In the genomic region with DNA sequence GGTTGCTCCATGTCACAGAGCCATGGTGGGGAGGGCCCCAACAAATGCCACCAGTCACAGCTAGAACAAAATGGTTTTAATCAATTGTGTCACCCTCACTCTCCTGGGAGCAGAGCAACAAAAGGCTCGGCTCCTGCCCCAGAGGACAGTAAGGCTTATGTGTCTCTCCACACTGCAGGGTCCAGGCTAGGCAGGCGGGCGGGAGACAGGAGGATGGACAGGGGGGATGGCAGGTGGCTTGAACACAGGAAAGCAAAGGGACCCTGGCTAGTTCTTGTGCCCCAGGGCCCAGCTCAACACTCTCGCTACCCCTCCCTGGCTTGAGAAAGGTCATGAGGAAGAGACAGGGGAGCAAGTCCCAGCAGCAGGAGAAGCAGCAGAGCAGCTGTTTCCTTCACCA, we compare ENCODE assay signal across 14 mouse cellular contexts. TPM values are rescaled to one million over a fixed set of nuclear protein-coding genes. Genes with fewer than 3 reads are reported as not detected.
DNase-seq lines count a peak whose midpoint lies in the region; ATAC-seq and TF ChIP-seq lines count a peak whose summit lies in the region.
"Had no signal": no experiment of that assay in that cellular context is flagged by ENCODE, and none has a peak within 500 bp of the region (broad histone marks: within the 10 kb centered on the region; RNA-seq: fewer than 3 reads in every experiment).

No protein-coding gene starts in this region.

- H3K4me1 ChIP-seq in forebrain, embryonic 11.5 days (replicated peaks; ENCODE audit: control insufficient read depth, insufficient read depth, low read length), result peaks cover 18% of the 10 kb centered on the region
- H3K4me1 ChIP-seq in forebrain, embryonic 16.5 days (replicated peaks; ENCODE audit: control insufficient read depth, insufficient read depth, low read length), result peaks cover 11% of the 10 kb centered on the region
- H3K4me1 ChIP-seq in kidney, postnatal 0 days (replicated peaks; ENCODE audit: insufficient read depth, low read length), result 0 out of 2 replicates have a peak, but pooled peaks cover 4% of the 10 kb centered on the region
- H3K4me1 ChIP-seq in forebrain, embryonic 12.5 days, result peaks cover 25% of the 10 kb centered on the region
- peaks cover 27% of the 10 kb centered on the region for H3K4me1 ChIP-seq in midbrain, embryonic 13.5 days (replicated peaks)

- no peaks in the 10 kb centered on the region for H3K27me3 ChIP-seq in forebrain, embryonic 11.5 days (ENCODE audit: control insufficient read depth, insufficient read depth, low read length)
- H3K27me3 ChIP-seq in forebrain, embryonic 16.5 days (replicated peaks; ENCODE audit: control insufficient read depth, insufficient read depth, low read length), result no peaks in the 10 kb centered on the region
- H3K27me3 ChIP-seq in kidney, postnatal 0 days (ENCODE audit: insufficient read depth, low read length), result no peaks in the 10 kb centered on the region
- H3K27me3 ChIP-seq in forebrain, embryonic 12.5 days, result 0 out of 2 replicates have a peak, but pooled peaks cover 3% of the 10 kb centered on the region
- peaks cover 6% of the 10 kb centered on the region; the same call in 1 of the 2 replicates for H3K27me3 ChIP-seq in midbrain, embryonic 13.5 days

- H3K9me3 ChIP-seq in forebrain, embryonic 11.5 days (ENCODE audit: control insufficient read depth, low read length), result no peaks in the 10 kb centered on the region
- no peaks in the 10 kb centered on the region for H3K9me3 ChIP-seq in forebrain, embryonic 16.5 days (ENCODE audit: control insufficient read depth, low read length)
- H3K9me3 ChIP-seq in kidney, postnatal 0 days (replicated peaks; ENCODE audit: low read length), result no peaks in the 10 kb centered on the region
- no peaks in the 10 kb centered on the region for H3K9me3 ChIP-seq in forebrain, embryonic 12.5 days
- no peaks in the 10 kb centered on the region for H3K9me3 ChIP-seq in midbrain, embryonic 13.5 days
- H3K9me3 ChIP-seq: liver, embryonic 13.5 days had no signal

- DNase-seq in forebrain, embryonic 11.5 days (ENCODE audit: low spot score), result no peak
- DNase-seq in kidney, postnatal 0 days (ENCODE audit: low spot score), result no peak
- no peak for DNase-seq in kidney, postnatal 25 days
- DNase-seq in layer of hippocampus, adult 9-11 months, result no peak
- DNase-seq in ovary, postnatal 10 days (ENCODE audit: low spot score), result no peak
- DNase-seq: cerebellum, postnatal 36 days; liver, embryonic 13.5 days; lung, postnatal 14 days; right cerebral cortex, adult 18-20 months had no signal

- 54% methylated on average over 4 of the region's 4 CpGs for WGBS in forebrain, embryonic 11.5 days
- 55% methylated on average over 4 of the region's 4 CpGs for WGBS in forebrain, embryonic 16.5 days
- 73% methylated on average over 4 of the region's 4 CpGs for whole genome bisulfite sequencing in kidney, postnatal 0 days
- 49% methylated on average over 4 of the region's 4 CpGs for WGBS in forebrain, embryonic 12.5 days
- 54% methylated on average over 4 of the region's 4 CpGs for WGBS in midbrain, embryonic 13.5 days

- no peak overlapping the region for H3K4me3 ChIP-seq in forebrain, embryonic 11.5 days (ENCODE audit: low read depth, low read length)
- H3K4me3 ChIP-seq in forebrain, embryonic 16.5 days (replicated peaks; ENCODE audit: low read length), result no peak overlapping the region
- no peak overlapping the region for H3K4me3 ChIP-seq in kidney, postnatal 0 days (replicated peaks; ENCODE audit: low read depth, low read length)
- H3K4me3 ChIP-seq in forebrain, embryonic 12.5 days (replicated peaks), result no peak overlapping the region
- H3K4me3 ChIP-seq in midbrain, embryonic 13.5 days (replicated peaks), result no peak overlapping the region
- H3K4me3 ChIP-seq: erythroblast, embryonic 14.5 days; liver, embryonic 13.5 days; myocyte had no signal

- peak overlapping the region; percentile 39; the same call in 1 of the 2 replicates for H3K27ac ChIP-seq in forebrain, embryonic 11.5 days (ENCODE audit: low read depth, low read length)
- H3K27ac ChIP-seq in forebrain, embryonic 16.5 days (ENCODE audit: low read length), result no peak overlapping the region
- peak overlapping the region; percentile 76; the same call in 1 of the 2 replicates for H3K27ac ChIP-seq in kidney, postnatal 0 days
- peak overlapping the region; percentile 76 for H3K27ac ChIP-seq in forebrain, embryonic 12.5 days
- H3K27ac ChIP-seq in midbrain, embryonic 13.5 days, result peak overlapping the region; percentile 52
- H3K27ac ChIP-seq: liver, embryonic 13.5 days had no signal

- no peak overlapping the region; the same call in 1 of the 2 replicates for H3K9ac ChIP-seq in forebrain, embryonic 11.5 days (ENCODE audit: low read length)
- no peak overlapping the region for H3K9ac ChIP-seq in forebrain, embryonic 16.5 days (replicated peaks; ENCODE audit: low read depth, low read length)
- H3K9ac ChIP-seq in kidney, postnatal 0 days (ENCODE audit: low read depth, low read length), result no peak overlapping the region
- H3K9ac ChIP-seq in forebrain, embryonic 12.5 days, result no peak overlapping the region
- H3K9ac ChIP-seq in midbrain, embryonic 13.5 days (replicated peaks), result no peak overlapping the region; the same call in 1 of the 2 replicates
- H3K9ac ChIP-seq: liver, embryonic 13.5 days had no signal

- TF ChIP-seq CTCF in kidney, postnatal 0 days (IDR thresholded peaks at IDR 0.05; ENCODE audit: low read depth), result no peak

- H3K4me2 ChIP-seq in forebrain, embryonic 11.5 days (ENCODE audit: low read depth, low read length, severe bottlenecking), result no peak overlapping the region
- no peak overlapping the region for H3K4me2 ChIP-seq in forebrain, embryonic 16.5 days (ENCODE audit: low read length)
- no peak overlapping the region for H3K4me2 ChIP-seq in kidney, postnatal 0 days (ENCODE audit: low read length)
- H3K4me2 ChIP-seq in forebrain, embryonic 12.5 days, result no peak overlapping the region
- no peak overlapping the region for H3K4me2 ChIP-seq in midbrain, embryonic 13.5 days (replicated peaks)
- H3K4me2 ChIP-seq: liver, embryonic 13.5 days had no signal

- H3K36me3 ChIP-seq in forebrain, embryonic 11.5 days (ENCODE audit: control insufficient read depth, insufficient read depth, low read length), result no peaks in the 10 kb centered on the region
- peaks cover 6% of the 10 kb centered on the region for H3K36me3 ChIP-seq in forebrain, embryonic 16.5 days (ENCODE audit: control insufficient read depth, insufficient read depth)
- no peaks in the 10 kb centered on the region for H3K36me3 ChIP-seq in kidney, postnatal 0 days (ENCODE audit: insufficient read depth, low read length)
- H3K36me3 ChIP-seq in forebrain, embryonic 12.5 days (replicated peaks), result peaks cover 33% of the 10 kb centered on the region
- peaks cover 38% of the 10 kb centered on the region for H3K36me3 ChIP-seq in midbrain, embryonic 13.5 days

- ATAC-seq in forebrain, embryonic 11.5 days (replicated peaks; ENCODE audit: low FRiP score), result no peak
- no peak for ATAC-seq in forebrain, embryonic 16.5 days
- no peak for ATAC-seq in kidney, postnatal 0 days (replicated peaks; ENCODE audit: low FRiP score, low read depth)
- no peak for ATAC-seq in forebrain, embryonic 12.5 days (ENCODE audit: low FRiP score)
- 0 out of 2 replicates have a peak, but pooled peaks have one; percentile 51 for ATAC-seq in midbrain, embryonic 13.5 days

RNA-seq across cellular contexts. Expression of a gene that starts 14.8 kb away (rescaled TPM):
- 80.6 and 90.9 TPM in 2 replicates for polyA plus RNA-seq in forebrain, embryonic 11.5 days (2014; fragmentation: Nextera tagmentation; extraction: Ambion mirVana)
- 112 and 124 TPM in 2 replicates for polyA plus RNA-seq in forebrain, embryonic 16.5 days (2015; fragmentation: Nextera tagmentation; extraction: Ambion mirVana)
- 74.5 and 81.2 TPM in 2 replicates for polyA plus RNA-seq in kidney, postnatal 0 days (2015; fragmentation: Nextera tagmentation; extraction: Ambion mirVana)
- polyA plus RNA-seq in forebrain, embryonic 12.5 days (2016; fragmentation: Nextera tagmentation; extraction: Ambion mirVana), result 70.9 and 74.3 TPM in 2 replicates
- 103 TPM in 2 replicates for polyA plus RNA-seq in midbrain, embryonic 13.5 days (2015; fragmentation: Nextera tagmentation; extraction: Ambion mirVana)

RNA-seq across cellular contexts. Expression of a gene that starts 29.5 kb away (rescaled TPM):
- 1.5 and 2.8 TPM in 2 replicates for polyA plus RNA-seq in forebrain, embryonic 11.5 days (2014; fragmentation: Nextera tagmentation; extraction: Ambion mirVana)
- 0.47 and 0.52 TPM in 2 replicates for polyA plus RNA-seq in forebrain, embryonic 16.5 days (2015; fragmentation: Nextera tagmentation; extraction: Ambion mirVana)
- 2.5 and 2.8 TPM in 2 replicates for polyA plus RNA-seq in kidney, postnatal 0 days (2015; fragmentation: Nextera tagmentation; extraction: Ambion mirVana)
- polyA plus RNA-seq in forebrain, embryonic 12.5 days (2016; fragmentation: Nextera tagmentation; extraction: Ambion mirVana), result 0.74 and 0.80 TPM in 2 replicates
- 0.40 and 0.66 TPM in 2 replicates for polyA plus RNA-seq in midbrain, embryonic 13.5 days (2015; fragmentation: Nextera tagmentation; extraction: Ambion mirVana)

RNA-seq across cellular contexts. Expression of a gene that starts 51.8 kb away (rescaled TPM):
- 1.2 and 3.0 TPM in 2 replicates for polyA plus RNA-seq in forebrain, embryonic 11.5 days (2014; fragmentation: Nextera tagmentation; extraction: Ambion mirVana)
- 2.1 and 2.3 TPM in 2 replicates for polyA plus RNA-seq in forebrain, embryonic 16.5 days (2015; fragmentation: Nextera tagmentation; extraction: Ambion mirVana)
- polyA plus RNA-seq in kidney, postnatal 0 days (2015; fragmentation: Nextera tagmentation; extraction: Ambion mirVana), result 3.4 and 4.2 TPM in 2 replicates
- polyA plus RNA-seq in forebrain, embryonic 12.5 days (2016; fragmentation: Nextera tagmentation; extraction: Ambion mirVana), result 1.3 TPM in 2 replicates
- 0.79 and 2.3 TPM in 2 replicates for polyA plus RNA-seq in midbrain, embryonic 13.5 days (2015; fragmentation: Nextera tagmentation; extraction: Ambion mirVana)
